Mouse (Mus musculus): ENCODE measurements around the gene Ebf1. TPM values are rescaled to one million over a fixed set of nuclear protein-coding genes. Genes with fewer than 3 reads are reported as not detected.

Gene Ebf1
- total RNA-seq, 2 experiments from 2014 or later = 9.4 to 10.3 TPM

GRCm38 (mm10) chr11:44682703-44683539, 65.8 kb downstream of the Ebf1 start:
- intact Hi-C loops (cut with DNase I) = no loop called here
- no peak for DNase-seq
- no peak for TF ChIP-seq CTCF (IDR thresholded peaks at IDR 0.05)
- Histone ChIP-seq H3K4me3 (peak overlapping the region; percentile 11), H3K27ac (peak overlapping the region; percentile 84)

- peak; percentile 41 for DNase-seq
- H3K4me3 ChIP-seq = peak overlapping the region; percentile 62
- peak overlapping the region; percentile 84 for H3K27ac ChIP-seq
- intact Hi-C loops (cut with DNase I) = loop anchor here (5.0 kb wide), 1 partner anchor 67 kb away; the partner anchor contains the start of gene Ebf1
- no peak for TF ChIP-seq CTCF (IDR thresholded peaks at IDR 0.05)
Measured at GRCm38 (mm10) chr11:44684486-44685076, 67.5 kb downstream of the Ebf1 start.

- TF ChIP-seq CTCF (IDR thresholded peaks at IDR 0.05) = no peak
- H3K4me3 ChIP-seq = peak overlapping the region; percentile 62
- peak overlapping the region; percentile 84 for H3K27ac ChIP-seq
- intact Hi-C loops (cut with DNase I) = loop anchor here (5.0 kb wide), 1 partner anchor 68 kb away; the partner anchor contains the start of gene Ebf1
- no peak for DNase-seq
Measured at GRCm38 (mm10) chr11:44685129-44685528, 68.0 kb downstream of the Ebf1 start.

GRCm38 (mm10) chr11:44685911-44686361, 68.8 kb downstream of the Ebf1 start:
- peak; percentile 35 for DNase-seq
- Histone ChIP-seq H3K27ac (peak overlapping the region; percentile 84), H3K4me3 (peak overlapping the region; percentile 62)
- intact Hi-C loops (cut with DNase I) = loop anchor here (5.0 kb wide), 1 partner anchor 69 kb away; the partner anchor contains the start of gene Ebf1
- no peak for TF ChIP-seq CTCF (IDR thresholded peaks at IDR 0.05)

GRCm38 (mm10) chr11:44686378-44686777, 69.3 kb downstream of the Ebf1 start:
- no peak for DNase-seq
- intact Hi-C loops (cut with DNase I) = loop anchor here (5.0 kb wide), 1 partner anchor 69 kb away; the partner anchor contains the start of gene Ebf1
- peak overlapping the region; percentile 84 for H3K27ac ChIP-seq
- TF ChIP-seq CTCF (IDR thresholded peaks at IDR 0.05) = no peak
- H3K4me3 ChIP-seq = peak overlapping the region; percentile 62

- TF ChIP-seq CTCF (IDR thresholded peaks at IDR 0.05) = no peak
- intact Hi-C loops (cut with DNase I) = loop anchor here (5.0 kb wide), 1 partner anchor 71 kb away; the partner anchor contains the start of gene Ebf1
- H3K4me3 ChIP-seq = no peak overlapping the region
- DNase-seq = no peak
- peak overlapping the region; percentile 73; the same call in 1 of the 2 replicates for H3K27ac ChIP-seq
Measured at GRCm38 (mm10) chr11:44688542-44688941, 71.4 kb downstream of the Ebf1 start.

- Histone ChIP-seq H3K27ac (peak overlapping the region; percentile 73), H3K4me3 (peak overlapping the region; percentile 29)
- no peak for TF ChIP-seq CTCF (IDR thresholded peaks at IDR 0.05)
- DNase-seq = no peak
- intact Hi-C loops (cut with DNase I) = loop anchor here (5.0 kb wide), 1 partner anchor 72 kb away; the partner anchor contains the start of gene Ebf1
Measured at GRCm38 (mm10) chr11:44689571-44690264, 72.6 kb downstream of the Ebf1 start.

DNA sequence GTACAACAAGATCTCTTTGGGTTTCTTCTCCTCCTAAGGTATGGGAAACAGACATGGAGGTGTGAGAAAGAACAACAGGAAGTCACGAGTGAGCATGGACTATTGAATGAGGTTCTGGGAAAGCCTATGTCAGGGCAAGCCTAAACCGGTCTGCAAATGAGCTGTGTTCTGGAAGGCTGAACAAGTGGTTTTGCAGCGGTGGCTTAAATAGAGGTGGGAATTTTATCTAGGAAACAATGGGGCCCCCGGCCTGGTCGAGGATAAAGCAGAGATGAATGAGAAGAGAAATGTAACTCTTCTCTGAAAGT, 73.1 kb downstream of the Ebf1 start:
- no peak for DNase-seq
- TF ChIP-seq CTCF (IDR thresholded peaks at IDR 0.05) = no peak
- intact Hi-C loops (cut with DNase I) = no loop called here
- Histone ChIP-seq H3K4me3 (no peak overlapping the region), H3K27ac (peak overlapping the region; percentile 73)

DNA sequence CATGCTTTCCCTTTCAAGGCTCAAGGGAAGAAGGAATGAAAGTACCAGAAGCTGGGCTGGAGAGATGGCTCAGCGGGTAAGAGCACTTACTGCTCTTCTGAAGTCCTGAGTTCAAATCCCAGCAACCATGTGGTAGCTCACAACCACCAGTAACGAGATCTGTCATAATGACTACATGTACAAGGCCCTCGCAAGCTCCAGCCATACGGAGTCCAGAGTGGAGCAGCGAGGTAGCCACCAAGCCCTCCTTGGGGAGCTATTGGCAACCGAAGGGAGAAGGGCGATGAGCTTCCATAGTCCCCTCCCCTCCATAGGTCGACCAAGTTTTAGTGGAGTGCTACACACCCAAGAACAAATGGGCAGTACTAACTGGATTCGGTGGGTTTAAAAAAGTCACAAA, 78.3 kb downstream of the Ebf1 start:
- no peak for TF ChIP-seq CTCF (IDR thresholded peaks at IDR 0.05)
- no peak overlapping the region for H3K4me3 ChIP-seq
- H3K27ac ChIP-seq = no peak overlapping the region
- intact Hi-C loops (cut with DNase I) = no loop called here
- DNase-seq = no peak

DNA sequence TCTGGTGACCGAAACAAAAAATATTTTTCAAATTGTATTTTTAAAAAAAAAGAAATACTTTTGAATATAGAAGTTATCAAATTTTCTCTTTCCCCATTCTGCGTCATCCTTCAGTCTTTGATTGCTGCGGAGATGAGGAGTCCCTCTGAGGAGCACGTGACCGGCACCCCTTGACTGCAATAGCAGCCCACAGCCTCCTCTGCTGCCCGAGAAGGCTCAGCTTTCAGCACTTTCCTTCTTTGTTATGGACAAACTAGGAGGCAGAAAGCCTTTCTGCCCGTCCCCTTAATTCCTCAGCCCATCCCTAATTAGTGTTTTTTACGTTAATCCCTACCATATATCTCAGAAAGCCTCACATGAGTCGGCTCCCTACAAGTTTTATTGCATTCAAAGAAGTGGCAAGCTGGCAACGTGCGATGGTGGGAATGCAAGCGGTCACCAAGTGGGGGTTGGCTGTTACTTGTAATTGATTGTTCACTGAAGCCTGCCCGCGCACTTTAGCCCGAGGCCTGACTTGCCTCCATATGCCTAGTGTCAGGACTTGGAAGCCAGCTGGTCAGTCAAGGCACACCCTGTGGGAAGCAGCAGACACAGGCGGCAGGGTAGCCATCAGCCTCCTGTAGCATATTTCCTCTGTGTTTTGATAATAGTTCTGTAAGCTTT, 79.6 kb downstream of the Ebf1 start:
- Histone ChIP-seq H3K27ac (peak overlapping the region; percentile 20), H3K4me3 (no peak overlapping the region)
- no peak for DNase-seq
- no peak for TF ChIP-seq CTCF (IDR thresholded peaks at IDR 0.05)
- intact Hi-C loops (cut with DNase I) = no loop called here

- DNase-seq = no peak
- no peak overlapping the region for H3K4me3 ChIP-seq
- no peak for TF ChIP-seq CTCF (IDR thresholded peaks at IDR 0.05)
- intact Hi-C loops (cut with DNase I) = no loop called here
- peak overlapping the region; percentile 46; the same call in 1 of the 2 replicates for H3K27ac ChIP-seq
Measured at GRCm38 (mm10) chr11:44700181-44700580, 83.1 kb downstream of the Ebf1 start.

- intact Hi-C loops (cut with DNase I) = no loop called here
- DNase-seq = no peak
- no peak overlapping the region for H3K4me3 ChIP-seq
- TF ChIP-seq CTCF (IDR thresholded peaks at IDR 0.05) = no peak
- H3K27ac ChIP-seq = peak overlapping the region; percentile 74
Measured at GRCm38 (mm10) chr11:44701221-44701810, 84.2 kb downstream of the Ebf1 start.
